Mouse (Mus musculus) E14TG2a.4 (cell line): Measurements from ENCODE around the gene Sco2.

ENCODE experiments used
- CTCF ChIP-seq: conservative IDR thresholded peaks from 2 replicates; pipeline ENCODE4 v1.5.1; 2014; ENCODE audit warnings: low read length
- NANOG ChIP-seq: IDR thresholded peaks from 2 replicates; pipeline ENCODE4 v1.6.1; 2014; ENCODE audit warnings: borderline replicate concordance, low read length, mixed read lengths
- POU5F1 ChIP-seq: IDR thresholded peaks from 2 replicates; pipeline ENCODE4 v1.6.1; 2014; ENCODE audit warnings: low read length, borderline replicate concordance

GRCm38 (mm10) chr15:89378831-89379401 lies 5.3 kb upstream of the Sco2 start, which contains the start of gene Odf3b:
- TF ChIP-seq CTCF (no peak), POU5F1 (no peak), NANOG (no peak)
